Mouse (Mus musculus): ENCODE measurements around the gene Cfl2. TPM values are rescaled to one million over a fixed set of nuclear protein-coding genes. Genes with fewer than 3 reads are reported as not detected.
A peak's percentile ranks its signal among the peaks of the same experiment; 100 is the strongest.
"Not testable (repeated sequence)": the region's sequence is repeated elsewhere in the genome, so short reads cannot be mapped to it uniquely, and the experiment has no call there.

Gene Cfl2
- polyA plus RNA-seq, 1 experiment from 2014 or later, result 299 TPM

DNA sequence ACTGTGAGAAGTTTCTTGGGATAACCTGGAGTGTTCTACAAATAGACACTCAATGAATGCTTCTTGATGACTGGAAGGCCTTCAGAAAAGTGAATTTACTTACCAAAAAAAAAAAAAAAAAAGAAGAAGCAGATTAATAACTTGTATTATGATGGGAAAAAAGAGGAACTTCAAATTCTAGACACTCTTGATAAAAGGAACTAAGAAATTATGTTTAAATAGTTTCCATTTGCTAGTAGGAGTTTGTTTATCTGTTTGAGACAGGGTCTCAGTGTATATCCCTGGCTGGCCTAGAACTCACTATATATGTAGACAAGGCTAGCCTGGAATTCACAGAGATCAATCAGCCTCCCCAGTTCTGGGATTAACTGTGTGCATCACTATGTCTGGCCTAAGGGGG is 18.3 kb downstream of the Cfl2 start:
- Histone ChIP-seq H3K36me3 (no peaks in the 10 kb centered on the region), H3K9me3 (no peaks in the 10 kb centered on the region), H3K27me3 (ENCODE audit: insufficient read depth, poor library complexity, severe bottlenecking) (no peaks in the 10 kb centered on the region), H3K4me1 (no peaks in the 10 kb centered on the region), H3K4me3 (no peak overlapping the region), H3K27ac (no peak overlapping the region)
- DNase-seq (ENCODE audit: low spot score), result no peak

DNA sequence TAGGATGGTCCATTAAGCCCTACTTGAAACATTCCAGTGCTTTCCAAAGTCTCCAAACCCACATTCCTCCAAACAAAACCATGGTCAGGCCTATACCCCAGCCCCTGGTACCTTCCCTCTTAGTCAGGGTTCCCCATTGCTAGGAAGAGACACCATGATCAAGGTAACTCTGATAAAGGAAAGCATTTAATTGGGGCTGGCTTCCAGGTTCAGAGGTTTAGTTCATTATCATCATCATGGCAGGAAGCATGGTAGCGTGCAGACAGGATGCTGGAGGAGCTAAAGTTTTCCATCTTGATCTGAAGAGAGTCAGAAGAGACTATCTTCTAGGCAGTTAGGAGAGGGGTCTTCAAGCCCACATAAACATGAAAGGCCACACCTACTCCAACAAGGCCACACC is 21.1 kb downstream of the Cfl2 start:
- H3K4me3 ChIP-seq, result no peak overlapping the region
- H3K36me3 ChIP-seq, result no peaks in the 10 kb centered on the region
- no peaks in the 10 kb centered on the region for H3K27me3 ChIP-seq (ENCODE audit: insufficient read depth, poor library complexity, severe bottlenecking)
- no peak overlapping the region for H3K27ac ChIP-seq
- no peaks in the 10 kb centered on the region for H3K9me3 ChIP-seq
- 81% methylated on average over 1 of the region's 1 CpGs for WGBS
- H3K4me1 ChIP-seq, result peaks cover 7% of the 10 kb centered on the region
- peak; percentile 30 for DNase-seq (ENCODE audit: low spot score)

DNA sequence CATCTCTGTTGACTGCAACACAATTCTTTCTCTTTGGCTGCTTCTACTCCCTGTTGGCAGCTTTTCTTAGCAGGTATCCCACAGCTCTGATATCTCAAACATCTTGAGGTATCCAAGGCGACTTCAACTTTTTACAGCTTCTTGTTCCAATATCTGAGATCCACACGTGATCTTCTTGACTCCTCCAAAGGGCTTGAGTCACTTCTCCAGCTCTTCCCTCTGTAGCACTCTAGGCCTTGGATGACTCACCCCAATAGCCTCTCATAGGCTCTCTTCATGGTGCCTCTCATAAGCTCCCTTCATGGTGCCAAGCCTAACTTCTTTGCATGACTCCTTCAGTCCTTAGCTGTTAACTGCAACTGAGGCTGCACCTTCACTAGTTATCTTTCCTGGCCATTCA is 22.9 kb downstream of the Cfl2 start:
- no peak overlapping the region for H3K27ac ChIP-seq
- no peak for DNase-seq (ENCODE audit: low spot score)
- WGBS, result 76% methylated on average over 2 of the region's 2 CpGs

DNA sequence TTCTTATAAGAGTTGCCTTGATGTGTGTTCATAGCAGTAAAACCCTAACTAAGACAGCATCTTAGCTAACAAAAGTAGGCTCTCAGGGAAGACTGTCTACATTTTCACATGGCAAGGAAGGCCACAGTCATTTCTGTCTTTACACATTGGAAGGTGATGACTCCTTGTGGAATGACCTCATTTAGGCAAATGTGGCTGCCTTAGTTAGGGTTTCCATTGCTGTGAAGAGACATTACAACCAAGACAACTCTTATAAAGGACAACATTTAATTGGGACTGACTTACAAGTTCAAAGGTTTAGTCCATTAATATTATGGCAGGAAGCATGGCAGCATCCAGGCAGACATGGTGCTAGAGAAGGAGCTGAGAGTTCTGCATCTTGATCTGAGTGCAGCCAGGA is 23.7 kb downstream of the Cfl2 start:
- peaks cover 26% of the 10 kb centered on the region for H3K4me1 ChIP-seq
- H3K9me3 ChIP-seq, result no peaks in the 10 kb centered on the region
- no peak overlapping the region for H3K27ac ChIP-seq
- no peak overlapping the region for H3K4me3 ChIP-seq
- no peak for DNase-seq (ENCODE audit: low spot score)
- H3K36me3 ChIP-seq, result no peaks in the 10 kb centered on the region
- no peaks in the 10 kb centered on the region for H3K27me3 ChIP-seq (ENCODE audit: insufficient read depth, poor library complexity, severe bottlenecking)

More for the DNA sequence above, 22.9 kb downstream of the Cfl2 start:
- H3K9me3 ChIP-seq, result no peaks in the 10 kb centered on the region
- no peaks in the 10 kb centered on the region for H3K36me3 ChIP-seq
- H3K4me1 ChIP-seq, result peaks cover 21% of the 10 kb centered on the region
- H3K4me3 ChIP-seq, result no peak overlapping the region
- no peaks in the 10 kb centered on the region for H3K27me3 ChIP-seq (ENCODE audit: insufficient read depth, poor library complexity, severe bottlenecking)

GRCm38 (mm10) chr12:54835608-54836570 is 26.8 kb downstream of the Cfl2 start:
- H3K36me3 ChIP-seq, result no peaks in the 10 kb centered on the region
- no peaks in the 10 kb centered on the region for H3K9me3 ChIP-seq
- DNase-seq (ENCODE audit: low spot score), result peak; percentile 76
- no peak overlapping the region; the same call in 1 of the 2 replicates for H3K4me3 ChIP-seq
- peak overlapping the region; percentile 86 for H3K27ac ChIP-seq
- H3K27me3 ChIP-seq (ENCODE audit: insufficient read depth, poor library complexity, severe bottlenecking), result no peaks in the 10 kb centered on the region
- 66% methylated on average over 18 of the region's 18 CpGs for WGBS
- H3K4me1 ChIP-seq, result peaks cover 29% of the 10 kb centered on the region

GRCm38 (mm10) chr12:54834925-54835447 is 27.7 kb downstream of the Cfl2 start:
- peak; percentile 94 for DNase-seq (ENCODE audit: low spot score)
- H3K4me1 ChIP-seq, result peaks cover 29% of the 10 kb centered on the region
- H3K9me3 ChIP-seq, result no peaks in the 10 kb centered on the region
- H3K27ac ChIP-seq, result peak overlapping the region; percentile 86
- H3K4me3 ChIP-seq, result peak overlapping the region; percentile 50
- no peaks in the 10 kb centered on the region for H3K27me3 ChIP-seq (ENCODE audit: insufficient read depth, poor library complexity, severe bottlenecking)
- H3K36me3 ChIP-seq, result no peaks in the 10 kb centered on the region
- WGBS, result 11% methylated on average over 11 of the region's 11 CpGs

DNA sequence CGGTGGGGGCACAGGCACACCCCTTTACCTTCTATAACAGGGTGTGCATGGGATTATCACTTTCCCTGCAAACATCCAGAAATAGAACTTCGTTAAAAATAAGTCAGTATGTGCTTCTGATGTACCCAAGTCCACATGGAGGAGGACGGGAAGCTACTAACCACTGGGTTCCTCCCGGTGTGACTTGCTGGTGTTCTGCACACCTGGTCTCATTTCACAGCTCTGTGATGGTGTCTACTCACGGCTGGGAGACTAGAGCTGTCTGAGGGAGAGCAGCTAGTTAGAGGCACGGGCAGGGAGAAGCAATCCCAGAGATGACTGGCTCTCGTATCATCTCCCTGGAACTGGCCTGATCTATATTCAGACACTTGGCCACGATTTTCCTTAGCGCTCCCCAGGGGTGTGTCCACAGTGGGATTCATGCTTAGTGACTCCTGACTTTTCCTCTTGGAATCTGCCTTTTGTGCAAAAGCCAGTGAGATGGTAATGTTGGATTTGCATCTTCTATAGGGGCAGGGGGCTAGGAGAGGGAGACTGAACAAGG is 28.7 kb downstream of the Cfl2 start:
- WGBS, result 49% methylated on average over 9 of the region's 9 CpGs
- peak; percentile 67 for DNase-seq (ENCODE audit: low spot score)
- H3K36me3 ChIP-seq, result no peaks in the 10 kb centered on the region
- H3K9me3 ChIP-seq, result no peaks in the 10 kb centered on the region
- peaks cover 29% of the 10 kb centered on the region for H3K4me1 ChIP-seq
- peak overlapping the region; percentile 65 for H3K27ac ChIP-seq
- H3K27me3 ChIP-seq (ENCODE audit: insufficient read depth, poor library complexity, severe bottlenecking), result no peaks in the 10 kb centered on the region
- H3K4me3 ChIP-seq, result no peak overlapping the region

GRCm38 (mm10) chr12:54831927-54832326 is 30.8 kb downstream of the Cfl2 start:
- not testable (repeated sequence) for H3K27ac ChIP-seq; H3K36me3 ChIP-seq; DNase-seq (ENCODE audit: low spot score); H3K27me3 ChIP-seq (ENCODE audit: insufficient read depth, poor library complexity, severe bottlenecking); H3K4me3 ChIP-seq; H3K9me3 ChIP-seq
- WGBS, result 76% methylated on average over 1 of the region's 1 CpGs
- peaks cover 24% of the 10 kb centered on the region for H3K4me1 ChIP-seq

DNA sequence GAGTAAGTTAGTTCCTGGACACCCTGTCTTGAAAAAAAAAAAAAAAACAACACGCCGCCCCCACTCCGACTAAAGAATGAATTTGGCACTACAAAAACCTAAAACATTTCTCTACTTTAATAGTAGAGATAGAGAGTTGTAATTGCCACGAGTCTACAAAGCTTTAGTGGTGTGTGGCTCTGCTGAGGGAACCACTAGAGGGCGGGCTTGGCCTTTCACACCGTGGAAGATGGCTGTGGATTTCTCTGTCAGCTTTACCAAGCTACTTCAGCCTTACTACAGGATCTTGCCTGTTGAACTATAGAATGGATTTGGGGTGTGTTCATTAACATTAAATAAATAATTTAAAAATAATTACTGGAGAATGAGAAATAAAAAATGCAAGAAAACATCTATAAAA is 32.1 kb downstream of the Cfl2 start:
- H3K4me3 ChIP-seq, result no peak overlapping the region
- peak; percentile 84 for DNase-seq (ENCODE audit: low spot score)
- no peak overlapping the region for H3K27ac ChIP-seq
- H3K27me3 ChIP-seq (ENCODE audit: insufficient read depth, poor library complexity, severe bottlenecking), result no peaks in the 10 kb centered on the region
- 12% methylated on average over 6 of the region's 6 CpGs for WGBS
- no peaks in the 10 kb centered on the region for H3K36me3 ChIP-seq
- H3K9me3 ChIP-seq, result no peaks in the 10 kb centered on the region
- H3K4me1 ChIP-seq, result peaks cover 16% of the 10 kb centered on the region

- peaks cover 9% of the 10 kb centered on the region; the same call in 1 of the 2 replicates for H3K4me1 ChIP-seq
- 47% methylated on average over 5 of the region's 5 CpGs for WGBS
These were observed 32.8 kb downstream of the Cfl2 start for GRCm38 (mm10) chr12:54829876-54830275.

DNA sequence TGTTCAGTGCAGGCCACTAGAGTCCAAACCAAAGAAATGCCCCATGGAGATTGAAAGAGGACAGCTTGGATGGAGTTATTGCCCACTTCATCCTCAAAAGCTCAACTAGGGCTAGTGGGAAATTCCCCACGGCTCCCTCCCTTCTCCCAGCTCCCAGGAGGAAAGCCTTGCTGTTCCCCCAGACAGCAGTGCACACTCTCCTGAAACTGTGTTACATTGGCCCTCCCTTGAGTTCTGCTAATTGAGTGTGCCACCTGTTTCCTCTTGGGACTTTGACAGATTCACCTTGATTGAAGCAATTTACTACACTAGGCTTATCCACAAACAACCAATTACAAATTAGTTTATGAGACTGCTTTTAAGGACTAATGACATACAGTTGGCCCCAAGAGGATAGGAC is 34.6 kb downstream of the Cfl2 start:
- no peak overlapping the region for H3K4me3 ChIP-seq
- H3K36me3 ChIP-seq, result no peaks in the 10 kb centered on the region
- 76% methylated on average over 1 of the region's 1 CpGs for WGBS
- H3K4me1 ChIP-seq, result peaks cover 5% of the 10 kb centered on the region; the same call in 1 of the 2 replicates
- H3K27ac ChIP-seq, result no peak overlapping the region
- no peaks in the 10 kb centered on the region for H3K9me3 ChIP-seq
- H3K27me3 ChIP-seq (ENCODE audit: insufficient read depth, poor library complexity, severe bottlenecking), result no peaks in the 10 kb centered on the region
- DNase-seq (ENCODE audit: low spot score), result no peak

More at GRCm38 (mm10) chr12:54829876-54830275, 32.8 kb downstream of the Cfl2 start:
- Histone ChIP-seq H3K27me3 (ENCODE audit: insufficient read depth, poor library complexity, severe bottlenecking) (no peaks in the 10 kb centered on the region), H3K36me3 (no peaks in the 10 kb centered on the region), H3K4me3 (no peak overlapping the region), H3K27ac (no peak overlapping the region), H3K9me3 (no peaks in the 10 kb centered on the region)
- DNase-seq (ENCODE audit: low spot score), result no peak

- no peak overlapping the region for H3K4me3 ChIP-seq
- 91% methylated on average over 3 of the region's 3 CpGs for WGBS
- H3K27me3 ChIP-seq (ENCODE audit: insufficient read depth, poor library complexity, severe bottlenecking), result no peaks in the 10 kb centered on the region
- DNase-seq (ENCODE audit: low spot score), result no peak
- no peaks in the 10 kb centered on the region for H3K9me3 ChIP-seq
- peaks cover 9% of the 10 kb centered on the region for H3K4me1 ChIP-seq
- H3K27ac ChIP-seq, result no peak overlapping the region
- no peaks in the 10 kb centered on the region for H3K36me3 ChIP-seq
These were observed 37.5 kb downstream of the Cfl2 start for GRCm38 (mm10) chr12:54825202-54825601.

DNA sequence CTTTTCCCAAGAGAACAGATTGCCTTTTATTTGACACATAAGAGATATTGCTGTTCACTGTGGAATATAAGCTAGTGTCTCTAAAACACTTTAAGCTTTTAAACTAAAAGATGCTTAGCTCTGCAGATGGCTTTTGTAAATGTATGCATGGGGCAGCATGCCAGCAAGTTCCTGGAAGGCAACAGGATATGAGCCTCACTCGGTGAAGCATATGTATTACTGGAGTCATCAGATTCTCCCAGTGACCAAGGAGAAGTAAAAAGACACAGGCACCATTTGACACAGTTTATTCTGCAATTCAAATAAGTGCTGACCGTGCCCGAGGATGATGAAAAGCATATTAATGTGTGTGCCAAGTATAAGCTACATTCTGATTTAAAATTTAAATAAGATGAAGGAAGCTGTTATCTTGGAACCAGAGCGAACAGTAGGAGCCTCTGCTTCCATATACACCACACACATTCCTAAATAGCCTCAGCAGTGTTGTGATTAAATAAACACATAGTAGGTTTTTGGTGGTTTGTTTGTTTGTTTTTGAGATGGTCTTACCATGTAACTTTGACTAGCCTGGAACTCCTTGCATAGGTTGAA is 39.7 kb downstream of the Cfl2 start:
- H3K9me3 ChIP-seq, result no peaks in the 10 kb centered on the region
- peaks cover 18% of the 10 kb centered on the region for H3K4me1 ChIP-seq
- H3K27me3 ChIP-seq (ENCODE audit: insufficient read depth, poor library complexity, severe bottlenecking), result no peaks in the 10 kb centered on the region
- H3K27ac ChIP-seq, result no peak overlapping the region
- H3K36me3 ChIP-seq, result no peaks in the 10 kb centered on the region
- 69% methylated on average over 4 of the region's 4 CpGs for WGBS
- no peak overlapping the region for H3K4me3 ChIP-seq
- DNase-seq (ENCODE audit: low spot score), result no peak
